Mouse (Mus musculus) olfactory bulb, adult 2 months (tissue): Measurements from ENCODE around the gene Skp1a.

Experiments
- CTCF ChIP-seq: fragments of 200-500 bp; IDR thresholded peaks from 2 replicates; pipeline ENCODE4 v1.5.1; 2012; ENCODE audit warnings: low read depth, mild to moderate bottlenecking, low read length, moderate library complexity; ENCODE audit not compliant: insufficient read depth
- POLR2A ChIP-seq: fragments of 200-500 bp; IDR thresholded peaks from 2 replicates; pipeline ENCODE4 v1.6.1; 2012; ENCODE audit warnings: mild to moderate bottlenecking, low read depth, low read length, moderate library complexity; ENCODE audit not compliant: insufficient read depth

DNA sequence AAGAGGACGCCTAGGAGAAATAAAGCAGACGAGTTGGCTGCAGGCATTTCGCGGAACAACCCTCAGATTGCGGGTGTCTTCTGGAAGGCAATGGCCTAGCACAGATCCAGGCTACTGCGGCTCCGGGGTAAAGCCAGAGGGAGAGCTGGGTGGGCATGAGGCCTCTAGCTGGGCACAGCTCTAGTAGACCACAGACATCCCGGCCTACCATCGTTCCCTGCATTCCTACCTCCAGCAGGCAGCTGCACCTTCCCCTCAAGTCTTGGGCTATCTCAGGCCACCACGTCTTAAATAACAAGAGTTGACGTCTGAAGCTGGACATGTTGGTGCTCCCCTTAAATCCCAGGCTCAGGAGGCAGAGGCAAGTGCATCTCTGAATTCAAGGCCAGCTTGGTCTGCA is 30.5 kb downstream of the Skp1a start:
- no peak for TF ChIP-seq CTCF
- TF ChIP-seq POLR2A = no peak
